Mouse (Mus musculus): ENCODE measurements around the gene Frmd8. TPM values are rescaled to one million over a fixed set of nuclear protein-coding genes. Genes with fewer than 3 reads are reported as not detected.

The Frmd8 gene
- polyA plus RNA-seq, 1 experiment from 2014 or later = 21.2 TPM

- Histone ChIP-seq H3K9ac (ENCODE audit: low read length) (peak overlapping the region; percentile 95), H3K36me3 (ENCODE audit: control insufficient read depth, insufficient read depth, low read length) (no peaks in the 10 kb centered on the region; the same call in 1 of the 2 replicates), H3K27me3 (ENCODE audit: control insufficient read depth, insufficient read depth, low read length) (no peaks in the 10 kb centered on the region), H3K4me2 (ENCODE audit: low read depth, severe bottlenecking) (peak overlapping the region; percentile 92), H3K4me1 (ENCODE audit: control insufficient read depth, insufficient read depth, low read length) (peaks cover 21% of the 10 kb centered on the region), H3K27ac (replicated peaks; ENCODE audit: low read depth, low read length) (peak overlapping the region; percentile 99), H3K9me3 (ENCODE audit: control insufficient read depth, low read length) (no peaks in the 10 kb centered on the region), H3K4me3 (ENCODE audit: low read depth, low read length) (peak overlapping the region; percentile 63)
- ATAC-seq (ENCODE audit: insufficient number of reproducible peaks, low FRiP score, low TSS enrichment, low read depth) (peak; percentile 96), DNase-seq (ENCODE audit: low spot score) (peak; percentile 100)
- under 1% methylated on average over 67 of the region's 67 CpGs for WGBS
Observed at GRCm38 (mm10) chr19:5803041-5803880, 71.8 kb downstream of the Frmd8 start.

DNA sequence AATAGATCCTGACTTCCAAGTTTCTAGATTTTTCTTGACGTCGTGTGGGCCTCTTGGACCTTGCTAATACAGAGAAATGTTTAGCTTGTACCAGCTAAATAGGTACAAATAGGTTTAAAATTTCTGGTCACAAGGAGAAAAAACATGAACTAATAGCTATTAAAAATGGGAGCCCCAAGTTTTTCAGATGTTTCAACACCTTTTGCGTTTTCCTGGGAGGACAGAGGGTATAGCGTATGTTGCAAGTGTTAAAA lies 72.4 kb downstream of the Frmd8 start:
- peak overlapping the region; percentile 95 for H3K9ac ChIP-seq (ENCODE audit: low read length)
- ATAC-seq (ENCODE audit: insufficient number of reproducible peaks, low FRiP score, low TSS enrichment, low read depth) = no peak
- no peaks in the 10 kb centered on the region for H3K9me3 ChIP-seq (ENCODE audit: control insufficient read depth, low read length)
- peaks cover 1% of the 10 kb centered on the region; the same call in 1 of the 2 replicates for H3K36me3 ChIP-seq (ENCODE audit: control insufficient read depth, insufficient read depth, low read length)
- peaks cover 21% of the 10 kb centered on the region for H3K4me1 ChIP-seq (ENCODE audit: control insufficient read depth, insufficient read depth, low read length)
- under 1% methylated on average over 4 of the region's 4 CpGs for WGBS
- peak overlapping the region; percentile 92 for H3K4me2 ChIP-seq (ENCODE audit: low read depth, severe bottlenecking)
- peak overlapping the region; percentile 63 for H3K4me3 ChIP-seq (ENCODE audit: low read depth, low read length)
- no peak for DNase-seq (ENCODE audit: low spot score)
- H3K27me3 ChIP-seq (ENCODE audit: control insufficient read depth, insufficient read depth, low read length) = no peaks in the 10 kb centered on the region
- H3K27ac ChIP-seq (replicated peaks; ENCODE audit: low read depth, low read length) = peak overlapping the region; percentile 99

- H3K4me1 ChIP-seq (ENCODE audit: control insufficient read depth, insufficient read depth, low read length) = peaks cover 21% of the 10 kb centered on the region
- peak overlapping the region; percentile 63 for H3K4me3 ChIP-seq (ENCODE audit: low read depth, low read length)
- H3K27ac ChIP-seq (replicated peaks; ENCODE audit: low read depth, low read length) = peak overlapping the region; percentile 99
- no peaks in the 10 kb centered on the region for H3K9me3 ChIP-seq (ENCODE audit: control insufficient read depth, low read length)
- DNase-seq (ENCODE audit: low spot score) (peak; percentile 99), ATAC-seq (ENCODE audit: insufficient number of reproducible peaks, low FRiP score, low TSS enrichment, low read depth) (no peak)
- under 1% methylated on average over 25 of the region's 25 CpGs for WGBS
- no peaks in the 10 kb centered on the region for H3K27me3 ChIP-seq (ENCODE audit: control insufficient read depth, insufficient read depth, low read length)
- H3K9ac ChIP-seq (ENCODE audit: low read length) = peak overlapping the region; percentile 95
- peak overlapping the region; percentile 92 for H3K4me2 ChIP-seq (ENCODE audit: low read depth, severe bottlenecking)
- H3K36me3 ChIP-seq (ENCODE audit: control insufficient read depth, insufficient read depth, low read length) = peaks cover 3% of the 10 kb centered on the region; the same call in 1 of the 2 replicates
Observed at GRCm38 (mm10) chr19:5802011-5802786, 72.9 kb downstream of the Frmd8 start.

GRCm38 (mm10) chr19:5801432-5801964 lies 73.6 kb downstream of the Frmd8 start:
- 15% methylated on average over 3 of the region's 3 CpGs for WGBS
- H3K27ac ChIP-seq (replicated peaks; ENCODE audit: low read depth, low read length) = no peak overlapping the region
- no peaks in the 10 kb centered on the region for H3K27me3 ChIP-seq (ENCODE audit: control insufficient read depth, insufficient read depth, low read length)
- H3K9me3 ChIP-seq (ENCODE audit: control insufficient read depth, low read length) = no peaks in the 10 kb centered on the region
- H3K4me3 ChIP-seq (ENCODE audit: low read depth, low read length) = peak overlapping the region; percentile 63
- peaks cover 9% of the 10 kb centered on the region for H3K36me3 ChIP-seq (ENCODE audit: control insufficient read depth, insufficient read depth, low read length)
- no peak for ATAC-seq (ENCODE audit: insufficient number of reproducible peaks, low FRiP score, low TSS enrichment, low read depth)
- H3K4me1 ChIP-seq (ENCODE audit: control insufficient read depth, insufficient read depth, low read length) = peaks cover 24% of the 10 kb centered on the region
- H3K9ac ChIP-seq (ENCODE audit: low read length) = peak overlapping the region; percentile 80
- DNase-seq (ENCODE audit: low spot score) = no peak
- H3K4me2 ChIP-seq (ENCODE audit: low read depth, severe bottlenecking) = peak overlapping the region; percentile 66

GRCm38 (mm10) chr19:5800632-5801431 lies 74.2 kb downstream of the Frmd8 start:
- peaks cover 19% of the 10 kb centered on the region for H3K4me1 ChIP-seq (ENCODE audit: control insufficient read depth, insufficient read depth, low read length)

DNA sequence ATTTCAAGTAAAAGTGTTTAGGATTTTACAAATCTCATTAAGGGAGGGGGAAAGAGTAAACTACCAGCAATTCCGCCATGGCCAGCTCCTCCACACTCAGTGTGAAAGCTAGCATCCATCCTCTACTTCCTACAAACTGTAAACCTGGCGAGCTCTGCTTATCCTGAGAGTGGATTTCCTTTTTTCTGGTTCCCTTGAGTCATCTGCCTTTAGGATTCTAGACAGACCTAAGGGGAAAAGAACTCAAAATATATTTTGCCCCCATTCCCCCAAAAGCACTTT lies 74.8 kb downstream of the Frmd8 start:
- H3K4me1 ChIP-seq (ENCODE audit: control insufficient read depth, insufficient read depth, low read length) = peaks cover 18% of the 10 kb centered on the region
- peaks cover 16% of the 10 kb centered on the region for H3K36me3 ChIP-seq (ENCODE audit: control insufficient read depth, insufficient read depth, low read length)
- DNase-seq (ENCODE audit: low spot score) (no peak), ATAC-seq (ENCODE audit: insufficient number of reproducible peaks, low FRiP score, low TSS enrichment, low read depth) (no peak)
- 0% methylated on average over 2 of the region's 2 CpGs for WGBS
- no peaks in the 10 kb centered on the region for H3K27me3 ChIP-seq (ENCODE audit: control insufficient read depth, insufficient read depth, low read length)
- H3K4me2 ChIP-seq (ENCODE audit: low read depth, severe bottlenecking) = peak overlapping the region; percentile 66
- no peaks in the 10 kb centered on the region for H3K9me3 ChIP-seq (ENCODE audit: control insufficient read depth, low read length)
- H3K9ac ChIP-seq (ENCODE audit: low read length) = peak overlapping the region; percentile 80
- H3K27ac ChIP-seq (replicated peaks; ENCODE audit: low read depth, low read length) = 0 out of 2 replicates have a peak overlapping the region, but pooled peaks have one; percentile 1
- H3K4me3 ChIP-seq (ENCODE audit: low read depth, low read length) = peak overlapping the region; percentile 63

More at GRCm38 (mm10) chr19:5800632-5801431, 74.2 kb downstream of the Frmd8 start:
- Histone ChIP-seq H3K4me3 (ENCODE audit: low read depth, low read length) (peak overlapping the region; percentile 63), H3K4me2 (ENCODE audit: low read depth, severe bottlenecking) (peak overlapping the region; percentile 66), H3K9ac (ENCODE audit: low read length) (peak overlapping the region; percentile 80), H3K36me3 (ENCODE audit: control insufficient read depth, insufficient read depth, low read length) (peaks cover 15% of the 10 kb centered on the region), H3K27me3 (ENCODE audit: control insufficient read depth, insufficient read depth, low read length) (no peaks in the 10 kb centered on the region), H3K27ac (replicated peaks; ENCODE audit: low read depth, low read length) (0 out of 2 replicates have a peak overlapping the region, but pooled peaks have one; percentile 1), H3K9me3 (ENCODE audit: control insufficient read depth, low read length) (no peaks in the 10 kb centered on the region)
- 0% methylated on average over 19 of the region's 19 CpGs for WGBS
- no peak for ATAC-seq (ENCODE audit: insufficient number of reproducible peaks, low FRiP score, low TSS enrichment, low read depth)
- peak; percentile 69 for DNase-seq (ENCODE audit: low spot score)

Measured in limb, embryonic 11.5 days (tissue).